Mouse (Mus musculus) CH12.LX (cell line): ENCODE results near the gene March2.

Experiments
- CHD1 ChIP-seq: IDR thresholded peaks from 2 replicates; pipeline ENCODE4 v1.6.1; 2012; ENCODE audit warnings: low read depth, low read length, improper control_type of control experiment, inconsistent platforms
- CHD2 ChIP-seq: IDR thresholded peaks from 2 replicates; pipeline ENCODE4 v1.6.1; 2011; ENCODE audit warnings: low read length, improper control_type of control experiment
- CTCF ChIP-seq, 2 experiments: IDR thresholded peaks in 1 of 2; conservative IDR thresholded peaks in 1 of 2; 2 replicates each; pipeline ENCODE4 v1.5.1; 2011 to 2012; ENCODE audit warnings: low read depth in 2 of 2, low read length in 2 of 2, improper control_type of control experiment in 1 of 2, inconsistent platforms in 1 of 2, mild to moderate bottlenecking in 1 of 2, moderate library complexity in 1 of 2
- EP300 ChIP-seq: IDR thresholded peaks from 2 replicates; pipeline ENCODE4 v1.6.1; 2011; ENCODE audit warnings: low read length, improper control_type of control experiment
- JUND ChIP-seq: conservative IDR thresholded peaks from 2 replicates; pipeline ENCODE4 v1.6.1; 2011; ENCODE audit warnings: low read depth, low read length, improper control_type of control experiment
- MAX ChIP-seq: IDR thresholded peaks from 2 replicates; pipeline ENCODE4 v1.6.1; 2011; ENCODE audit warnings: low read length, improper control_type of control experiment
- MAZ ChIP-seq: IDR thresholded peaks from 2 replicates; pipeline ENCODE4 v1.6.1; 2012; ENCODE audit warnings: low read depth, mild to moderate bottlenecking, inconsistent platforms, low read length, improper control_type of control experiment, moderate library complexity
- MEF2A ChIP-seq: IDR thresholded peaks from 2 replicates; pipeline ENCODE4 v1.6.1; 2014; ENCODE audit warnings: low read depth, mild to moderate bottlenecking, inconsistent platforms, low read length, improper control_type of control experiment, borderline replicate concordance
- NRF1 ChIP-seq: IDR thresholded peaks from 2 replicates; pipeline ENCODE4 v1.6.1; 2014; ENCODE audit warnings: low read depth, mild to moderate bottlenecking, inconsistent platforms, low read length, improper control_type of control experiment, moderate library complexity
- POLR2A ChIP-seq: IDR thresholded peaks from 2 replicates; pipeline ENCODE4 v1.6.1; 2011; ENCODE audit warnings: low read depth, mild to moderate bottlenecking, improper control_type of control experiment, low read length
- TBP ChIP-seq: conservative IDR thresholded peaks from 2 replicates; pipeline ENCODE4 v1.6.1; 2011; ENCODE audit warnings: low read depth, low read length, improper control_type of control experiment
- TCF12 ChIP-seq: IDR thresholded peaks from 2 replicates; pipeline ENCODE4 v1.6.1; 2014; ENCODE audit warnings: low read depth, mild to moderate bottlenecking, inconsistent platforms, low read length, improper control_type of control experiment
- USF1 ChIP-seq: IDR thresholded peaks from 2 replicates; pipeline ENCODE4 v1.6.1; 2014; ENCODE audit warnings: low read depth, mild to moderate bottlenecking, inconsistent platforms, low read length, improper control_type of control experiment
- USF2 ChIP-seq: conservative IDR thresholded peaks from 2 replicates; pipeline ENCODE4 v1.6.1; 2011; ENCODE audit warnings: low read depth, low read length, improper control_type of control experiment

GRCm38 (mm10) chr17:33713271-33713670 is 5.2 kb downstream of the March2 start:
- TF ChIP-seq CHD1 (no peak), CHD2 (no peak), MAX (no peak), CTCF (conservative IDR thresholded peaks at IDR 0.05 in 1 of 2, IDR thresholded peaks at IDR 0.05 in 1 of 2; ENCODE audit: low read depth in 2 of 2, low read length in 2 of 2) (no peak), EP300 (no peak), POLR2A (no peak), USF1 (no peak), TBP (no peak), USF2 (no peak), TCF12 (no peak), MEF2A (no peak), MAZ (no peak), JUND (no peak), NRF1 (no peak)
